Mouse (Mus musculus) liver, embryonic 15.5 days (tissue): Measurements from ENCODE around the gene Amy2a1. TPM values are rescaled to one million over a fixed set of nuclear protein-coding genes. Genes with fewer than 3 reads are reported as not detected.
"Not testable (repeated sequence)": the region's sequence is repeated elsewhere in the genome, so short reads cannot be mapped to it uniquely, and the experiment has no call there.

Source experiments
- ATAC-seq: fragments of 200-750 bp; cut with Nextera tagmentation; 2 replicates; pipeline ENCODE4 v1.8.0; 2017; ENCODE audit warnings: moderate number of reproducible peaks, mild to moderate bottlenecking, moderate library complexity; ENCODE audit not compliant: insufficient read depth
- H3K27ac ChIP-seq: fragments of 300-500 bp; sonication (generic); replicated peaks from 2 replicates; pipeline ENCODE4 v1.5.1; 2015; ENCODE audit warnings: mild to moderate bottlenecking, inconsistent platforms
- H3K27me3 ChIP-seq: fragments of 300-500 bp; sonication (generic); 2 replicates; pipeline ENCODE4 v1.6.1; 2015; ENCODE audit warnings: mild to moderate bottlenecking, inconsistent platforms
- H3K36me3 ChIP-seq: fragments of 300-500 bp; sonication (generic); replicated peaks from 2 replicates; pipeline ENCODE4 v1.6.1; 2015; ENCODE audit warnings: moderate library complexity, mild to moderate bottlenecking, inconsistent platforms
- H3K4me1 ChIP-seq: fragments of 300-500 bp; sonication (generic); replicated peaks from 2 replicates; pipeline ENCODE4 v1.6.1; 2015; ENCODE audit warnings: inconsistent platforms
- H3K4me2 ChIP-seq: fragments of 300-500 bp; sonication (generic); 2 replicates; pipeline ENCODE4 v1.6.1; 2015; ENCODE audit warnings: moderate library complexity, mild to moderate bottlenecking, inconsistent platforms
- H3K4me3 ChIP-seq: fragments of 300-500 bp; sonication (generic); replicated peaks from 2 replicates; pipeline ENCODE4 v1.5.1; 2015; ENCODE audit warnings: mild to moderate bottlenecking, inconsistent platforms
- H3K9ac ChIP-seq: fragments of 300-500 bp; sonication (generic); 2 replicates; pipeline ENCODE4 v1.6.1; 2015; ENCODE audit warnings: moderate library complexity, mild to moderate bottlenecking, inconsistent platforms
- H3K9me3 ChIP-seq: fragments of 300-500 bp; sonication (generic); replicated peaks from 2 replicates; pipeline ENCODE4 v1.6.1; 2016; ENCODE audit warnings: inconsistent platforms
- WGBS: fragments of 180-500 bp; shearing (Covaris S2); methylation state at CpG from one replicate; pipeline ENCODE4 v1.1.7; 2015; ENCODE audit warnings: mixed read lengths; ENCODE audit not compliant: insufficient replicate concordance; 5-methylcytosine and 5-hydroxymethylcytosine counted together
- polyA plus RNA-seq: library from polyadenylated mRNA; unstranded; fragments of >200 nt; fragmentation: Nextera tagmentation; extraction: Ambion mirVana; gene quantifications from 2 replicates; pipeline ENCODE4 v1.2.1, GENCODE M21; 2015

The Amy2a1 gene
- 5.0 and 30.4 TPM in 2 replicates for polyA plus RNA-seq

DNA sequence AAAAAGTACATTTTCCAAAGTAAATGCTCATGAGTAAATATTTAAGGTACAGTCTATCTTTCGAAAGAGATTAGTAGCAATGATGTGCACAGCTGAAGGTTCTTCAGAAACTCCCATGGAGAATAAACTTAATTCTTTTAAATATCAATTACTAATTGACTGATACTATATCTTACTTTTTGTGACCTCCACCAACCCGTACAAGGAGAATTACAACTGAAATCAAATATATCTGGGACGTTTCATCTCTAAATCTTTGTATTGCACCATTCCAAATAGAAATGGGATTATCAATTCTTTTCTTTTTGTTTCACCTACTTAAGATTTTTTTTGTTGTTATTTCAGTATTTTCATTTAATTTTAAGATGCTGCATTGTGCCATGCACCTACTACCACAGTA is at the start of gene Amy2a1:
TSS of gene Amy2a1 (minus strand) at position 101 of the 400 bp plus-strand sequence.
- not testable (repeated sequence) for H3K27ac ChIP-seq, H3K4me3 ChIP-seq, H3K9me3 ChIP-seq, H3K27me3 ChIP-seq, H3K4me2 ChIP-seq, ATAC-seq, H3K4me1 ChIP-seq, H3K9ac ChIP-seq, H3K36me3 ChIP-seq
- WGBS = 48% methylated on average over 3 of the region's 3 CpGs

DNA sequence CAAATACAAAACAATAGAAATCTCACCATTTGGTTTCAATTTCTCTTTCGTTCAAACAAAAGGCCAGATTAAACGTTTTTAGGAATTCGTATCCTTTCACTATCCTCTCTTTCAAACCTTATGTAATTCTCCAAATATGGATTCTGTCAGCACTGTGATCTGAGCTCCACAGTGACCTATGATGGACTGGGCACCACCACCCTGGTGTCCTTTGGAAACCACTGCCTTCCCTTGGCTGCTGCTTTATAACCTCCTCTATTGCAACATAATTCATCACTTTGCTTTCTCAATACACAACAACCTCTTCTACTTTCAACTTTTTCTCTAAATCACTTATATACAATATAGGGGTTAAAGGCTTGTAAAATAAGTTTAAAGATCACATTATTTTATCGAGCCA is 42.4 kb upstream of the Amy2a1 start:
- Histone ChIP-seq H3K9me3 (no peaks in the 10 kb centered on the region), H3K27ac (no peak overlapping the region), H3K9ac (no peak overlapping the region), H3K4me1 (no peaks in the 10 kb centered on the region), H3K27me3 (no peaks in the 10 kb centered on the region), H3K4me3 (no peak overlapping the region), H3K4me2 (no peak overlapping the region), H3K36me3 (no peaks in the 10 kb centered on the region)
- whole genome bisulfite sequencing = 53% methylated on average over 4 of the region's 4 CpGs
- peak; percentile 77 for ATAC-seq

- Histone ChIP-seq H3K4me2 (no peak overlapping the region), H3K27me3 (no peaks in the 10 kb centered on the region), H3K4me3 (no peak overlapping the region), H3K9ac (no peak overlapping the region), H3K27ac (no peak overlapping the region), H3K9me3 (no peaks in the 10 kb centered on the region), H3K36me3 (no peaks in the 10 kb centered on the region), H3K4me1 (no peaks in the 10 kb centered on the region)
- peak; percentile 83 for ATAC-seq
- WGBS = 50% methylated on average over 2 of the region's 2 CpGs
Observed at GRCm38 (mm10) chr3:113574138-113574537, 41.9 kb upstream of the Amy2a1 start.

DNA sequence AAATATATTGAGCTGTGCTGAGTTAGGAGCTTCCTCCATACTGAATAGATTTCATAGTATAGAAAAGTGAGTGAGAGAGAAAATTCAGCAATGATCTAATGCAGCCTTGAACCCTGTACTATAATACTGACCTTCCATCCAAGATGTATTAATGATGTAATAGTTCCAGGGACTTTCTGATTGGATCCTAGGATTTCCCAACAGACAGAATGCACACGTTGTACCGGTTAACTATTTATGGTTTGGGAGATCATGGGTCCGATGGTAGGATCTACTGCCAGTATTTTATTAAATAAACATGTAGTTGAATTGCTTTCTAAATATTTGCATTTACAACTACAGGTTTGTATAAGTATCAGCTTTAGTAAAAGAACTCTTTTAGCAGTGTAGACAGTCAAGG is 39.9 kb upstream of the Amy2a1 start:
- no peak for ATAC-seq
- Histone ChIP-seq H3K9ac (no peak overlapping the region), H3K27ac (no peak overlapping the region), H3K27me3 (no peaks in the 10 kb centered on the region), H3K4me1 (no peaks in the 10 kb centered on the region), H3K4me2 (no peak overlapping the region), H3K36me3 (peaks cover 4% of the 10 kb centered on the region; the same call in 1 of the 2 replicates), H3K9me3 (no peaks in the 10 kb centered on the region; the same call in 1 of the 2 replicates), H3K4me3 (no peak overlapping the region)
- WGBS = 62% methylated on average over 3 of the region's 3 CpGs

GRCm38 (mm10) chr3:113539692-113540091 is 7.5 kb upstream of the Amy2a1 start:
- no peaks in the 10 kb centered on the region for H3K36me3 ChIP-seq
- H3K27me3 ChIP-seq = no peaks in the 10 kb centered on the region
- H3K4me3 ChIP-seq = no peak overlapping the region
- H3K9me3 ChIP-seq = no peaks in the 10 kb centered on the region
- no peak overlapping the region for H3K27ac ChIP-seq
- no peak overlapping the region for H3K9ac ChIP-seq
- no peak overlapping the region for H3K4me2 ChIP-seq
- no peaks in the 10 kb centered on the region for H3K4me1 ChIP-seq
- no peak for ATAC-seq

Other genes with a start within 250 kb of the Amy2a1 start
- 1.0 and 6.9 TPM in 2 replicates for gene Amy2a4, start 241.0 kb downstream of the Amy2a1 start, polyA plus RNA-seq
- gene Amy2a3, start 208.4 kb downstream of the Amy2a1 start, polyA plus RNA-seq = 1.0 and 6.9 TPM in 2 replicates
- gene Amy2a2, start 175.8 kb downstream of the Amy2a1 start, polyA plus RNA-seq = 1.0 and 6.9 TPM in 2 replicates
- gene Amy1, start 74.3 kb upstream of the Amy2a1 start, polyA plus RNA-seq = 18.5 and 21.0 TPM in 2 replicates
- 15.4 and 15.5 TPM in 2 replicates for gene Rnpc3, start 97.7 kb upstream of the Amy2a1 start, polyA plus RNA-seq